Mouse (Mus musculus): Measurements from ENCODE around the gene Gm10112. TPM values are rescaled to one million over a fixed set of nuclear protein-coding genes. Genes with fewer than 3 reads are reported as not detected.

Gm10112 gene
- total and polyA plus RNA-seq, 3 experiments = not detected

GRCm38 (mm10) chrX:111210225-111210624 lies 42.1 kb downstream of the Gm10112 start (continued):
- TF ChIP-seq ZMIZ1 (IDR thresholded peaks at IDR 0.05; ENCODE audit: low read depth, low read length) = no peak
- TF ChIP-seq JUND (IDR thresholded peaks at IDR 0.05; ENCODE audit: low read depth, low read length) = no peak
- no peak for TF ChIP-seq ZKSCAN1 (IDR thresholded peaks at IDR 0.05; ENCODE audit: low read depth, low read length)
- TF ChIP-seq MYC (IDR thresholded peaks at IDR 0.05; ENCODE audit: low read depth, low read length) = no peak

Other genes with a start within 250 kb of the Gm10112 start
- not detected in 2 replicates for gene Cylc1, start 57.9 kb upstream of the Gm10112 start, total RNA-seq (2012; rRNA removed)
- not detected for gene Cylc1, start 57.9 kb upstream of the Gm10112 start, polyA plus RNA-seq (2012; ENCODE audit: insufficient read depth in 1 of 2, insufficient read length in 2 of 2, low read depth in 1 of 2, low replicate concordance in 2 of 2, missing spikeins in 1 of 2)